Mouse (Mus musculus) forebrain, embryonic 10.5 days (tissue): ENCODE measurements around the gene Fam160a1. TPM values are rescaled to one million over a fixed set of nuclear protein-coding genes. Genes with fewer than 3 reads are reported as not detected.

Experiments
- DNase-seq: peaks from one replicate; pipeline ENCODE4 v3.0.0-alpha.2; 2017; ENCODE audit warnings: low spot score; ENCODE audit errors: extremely low spot score
- H3K27ac ChIP-seq: fragments of 300-500 bp; sonication (generic); 2 replicates; pipeline ENCODE4 v1.5.1; 2016; ENCODE audit warnings: mild to moderate bottlenecking
- H3K27me3 ChIP-seq: fragments of 300-500 bp; sonication (generic); 2 replicates; pipeline ENCODE4 v1.6.1; 2016; ENCODE audit warnings: mild to moderate bottlenecking; ENCODE audit not compliant: poor library complexity, severe bottlenecking
- H3K36me3 ChIP-seq: fragments of 300-500 bp; sonication (generic); replicated peaks from 2 replicates; pipeline ENCODE4 v1.6.1; 2016; ENCODE audit warnings: mild to moderate bottlenecking, moderate library complexity
- H3K4me1 ChIP-seq: fragments of 300-500 bp; sonication (generic); 2 replicates; pipeline ENCODE4 v1.6.1; 2016
- H3K4me3 ChIP-seq: fragments of 300-500 bp; sonication (generic); 2 replicates; pipeline ENCODE4 v1.5.1; 2016; ENCODE audit warnings: mild to moderate bottlenecking, moderate library complexity
- H3K9me3 ChIP-seq: fragments of 300-500 bp; sonication (generic); 2 replicates; pipeline ENCODE4 v1.6.1; 2016; ENCODE audit warnings: mild to moderate bottlenecking, moderate library complexity
- WGBS: fragments of 180-500 bp; shearing (Covaris S2); methylation state at CpG from one replicate; pipeline ENCODE4 v1.1.7; 2016; 5-methylcytosine and 5-hydroxymethylcytosine counted together
- polyA plus RNA-seq: library from polyadenylated mRNA; unstranded; fragments of >200 nt; fragmentation: Nextera tagmentation; extraction: Ambion mirVana; gene quantifications from 2 replicates; pipeline ENCODE4 v1.2.1, GENCODE M21; 2016

Fam160a1 gene
- 0.40 and 0.49 TPM in 2 replicates for polyA plus RNA-seq

GRCm38 (mm10) chr3:85817191-85817590, at the start of gene Fam160a1:
Fam160a1 (minus strand) TSS chr3:85817291.
- 93% methylated on average over 2 of the region's 2 CpGs for WGBS
- H3K27ac ChIP-seq, result no peak within 1 kb of the TSS
- no peak for DNase-seq

DNA sequence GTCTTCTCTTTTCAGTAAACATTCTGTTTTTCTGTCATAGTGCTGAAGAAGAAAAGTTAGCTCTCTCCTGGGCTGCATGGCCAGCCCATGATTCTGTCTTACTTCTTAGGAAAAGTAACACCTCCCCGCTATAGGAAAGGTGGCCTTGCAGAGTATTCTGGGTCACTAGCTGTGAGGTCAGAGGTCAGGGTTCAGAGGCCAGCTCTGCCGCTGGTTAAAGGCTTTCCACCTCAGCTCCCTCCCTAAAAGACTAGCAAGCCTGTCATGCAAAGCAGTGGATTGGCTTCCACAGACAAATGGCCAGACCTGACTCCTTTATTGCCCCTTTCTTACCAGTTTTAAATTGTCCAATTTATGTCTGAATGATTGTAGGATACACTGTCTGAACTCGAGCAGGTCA, 46.9 kb upstream of the Fam160a1 start:
- no peaks in the 10 kb centered on the region for H3K27me3 ChIP-seq
- DNase-seq, result no peak
- no peak overlapping the region for H3K27ac ChIP-seq
- H3K4me3 ChIP-seq, result no peak overlapping the region
- no peaks in the 10 kb centered on the region for H3K36me3 ChIP-seq
- peaks cover 10% of the 10 kb centered on the region for H3K4me1 ChIP-seq
- peaks cover 2% of the 10 kb centered on the region; the same call in 1 of the 2 replicates for H3K9me3 ChIP-seq
- 20% methylated on average over 3 of the region's 3 CpGs for WGBS

More at GRCm38 (mm10) chr3:85817191-85817590, at the start of gene Fam160a1:
- Histone ChIP-seq H3K36me3 (no peaks in the 10 kb centered on the region), H3K4me3 (no peak within 1 kb of the TSS), H3K27me3 (no peaks in the 10 kb centered on the region), H3K4me1 (no peaks in the 10 kb centered on the region; the same call in 1 of the 2 replicates), H3K9me3 (no peaks in the 10 kb centered on the region)

DNA sequence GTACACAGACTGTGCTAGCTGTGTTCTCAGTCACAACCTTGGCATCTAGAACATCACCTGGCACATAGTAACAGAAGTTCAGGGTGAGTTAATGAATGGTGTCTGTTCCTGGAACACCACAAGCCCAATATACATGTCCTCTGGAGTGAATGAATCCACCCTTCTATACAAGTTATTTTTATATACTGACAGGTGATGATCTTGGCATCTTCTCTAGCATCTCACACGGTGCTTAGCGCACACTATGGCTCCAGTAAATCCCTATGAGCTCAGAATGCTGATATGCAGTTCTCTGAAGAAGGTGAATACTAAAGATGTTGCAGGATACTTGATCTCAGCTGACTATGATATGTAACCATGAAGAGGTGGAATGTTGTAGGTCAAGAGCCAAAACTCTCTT, 45.8 kb upstream of the Fam160a1 start:
- peaks cover 10% of the 10 kb centered on the region for H3K4me1 ChIP-seq
- no peak for DNase-seq
- H3K4me3 ChIP-seq, result no peak overlapping the region
- H3K36me3 ChIP-seq, result no peaks in the 10 kb centered on the region
- no peaks in the 10 kb centered on the region for H3K27me3 ChIP-seq
- 95% methylated on average over 2 of the region's 2 CpGs for WGBS
- H3K27ac ChIP-seq, result no peak overlapping the region
- no peaks in the 10 kb centered on the region for H3K9me3 ChIP-seq

DNA sequence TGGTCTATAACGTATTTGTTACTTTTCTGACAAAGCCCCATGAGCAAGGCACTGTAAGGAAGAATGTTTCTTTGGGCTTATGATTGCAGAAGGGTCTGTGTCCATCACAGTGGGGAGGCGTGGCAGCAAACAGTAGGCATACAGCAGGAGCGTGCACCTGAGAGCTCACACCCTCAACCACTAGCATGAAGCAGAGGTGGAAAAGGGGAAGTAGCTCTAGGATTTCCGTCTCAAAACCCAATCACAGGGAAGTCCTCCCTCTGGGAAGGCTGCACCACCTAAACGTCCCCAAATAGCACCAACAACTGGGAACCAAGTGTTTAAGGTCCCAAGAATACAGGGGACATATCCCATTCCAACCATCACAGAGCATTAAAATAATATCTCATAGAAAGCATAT, 43.9 kb upstream of the Fam160a1 start:
- no peaks in the 10 kb centered on the region for H3K36me3 ChIP-seq
- H3K4me3 ChIP-seq, result no peak overlapping the region
- peaks cover 14% of the 10 kb centered on the region for H3K4me1 ChIP-seq
- WGBS, result 84% methylated on average over 5 of the region's 5 CpGs
- H3K27ac ChIP-seq, result no peak overlapping the region
- no peaks in the 10 kb centered on the region for H3K27me3 ChIP-seq
- H3K9me3 ChIP-seq, result no peaks in the 10 kb centered on the region
- DNase-seq, result no peak

DNA sequence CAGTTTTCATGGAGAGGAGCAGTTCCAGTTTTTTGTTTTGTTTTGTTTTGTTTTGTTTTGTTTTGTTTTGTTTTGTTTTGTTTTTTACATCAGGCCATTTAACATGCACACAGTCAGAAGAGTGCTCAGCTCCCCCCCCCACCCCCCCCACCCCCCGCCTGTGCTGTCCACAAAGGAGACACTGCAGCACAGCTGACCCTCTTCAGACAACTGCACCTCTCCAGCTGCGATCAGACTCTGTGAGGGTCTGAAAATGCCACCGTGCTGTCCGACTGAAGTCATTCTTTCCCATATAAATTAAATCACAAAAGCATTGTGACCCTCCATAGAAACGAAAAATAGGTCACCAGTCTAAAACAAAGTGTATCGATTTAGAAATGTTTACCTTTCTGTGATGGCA, 42.2 kb upstream of the Fam160a1 start:
- DNase-seq, result no peak
- Histone ChIP-seq H3K36me3 (no peaks in the 10 kb centered on the region), H3K4me1 (peaks cover 10% of the 10 kb centered on the region), H3K4me3 (no peak overlapping the region), H3K9me3 (no peaks in the 10 kb centered on the region), H3K27me3 (no peaks in the 10 kb centered on the region), H3K27ac (no peak overlapping the region)
- WGBS, result 77% methylated on average over 6 of the region's 6 CpGs

- Histone ChIP-seq H3K36me3 (no peaks in the 10 kb centered on the region), H3K4me3 (no peak overlapping the region), H3K27me3 (no peaks in the 10 kb centered on the region), H3K4me1 (peaks cover 12% of the 10 kb centered on the region; the same call in 1 of the 2 replicates), H3K9me3 (no peaks in the 10 kb centered on the region), H3K27ac (no peak overlapping the region)
- DNase-seq, result no peak
- 81% methylated on average over 11 of the region's 11 CpGs for WGBS
These were observed 41.3 kb upstream of the Fam160a1 start for GRCm38 (mm10) chr3:85858140-85859135.

GRCm38 (mm10) chr3:85857083-85857482, 40.0 kb upstream of the Fam160a1 start:
- H3K9me3 ChIP-seq, result no peaks in the 10 kb centered on the region
- WGBS, result 20% methylated on average over 4 of the region's 4 CpGs

DNA sequence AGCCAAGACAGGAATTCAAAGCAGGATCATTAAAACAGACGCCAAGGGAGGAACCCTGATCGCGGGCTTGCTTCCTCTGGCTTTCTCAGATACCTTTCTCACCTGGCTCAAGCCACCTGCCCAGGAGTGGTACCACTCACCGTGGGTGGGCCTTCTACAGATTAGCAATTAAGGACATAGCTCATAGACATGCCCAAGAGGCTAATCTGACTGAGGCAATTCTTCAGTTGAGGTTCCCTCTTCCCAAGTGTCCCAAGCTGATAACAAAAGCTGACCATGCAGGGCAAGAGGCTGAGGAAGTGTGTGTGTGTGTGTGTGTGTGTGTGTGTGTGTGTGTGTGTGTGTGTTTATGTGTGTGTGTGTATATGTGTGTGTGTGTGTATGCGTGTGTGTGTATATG, 38.9 kb upstream of the Fam160a1 start:
- Histone ChIP-seq H3K27me3 (no peaks in the 10 kb centered on the region), H3K9me3 (no peaks in the 10 kb centered on the region), H3K4me1 (peaks cover 12% of the 10 kb centered on the region; the same call in 1 of the 2 replicates), H3K27ac (no peak overlapping the region), H3K36me3 (no peaks in the 10 kb centered on the region), H3K4me3 (no peak overlapping the region)
- 87% methylated on average over 5 of the region's 5 CpGs for WGBS
- no peak for DNase-seq

More at GRCm38 (mm10) chr3:85857083-85857482, 40.0 kb upstream of the Fam160a1 start:
- Histone ChIP-seq H3K36me3 (no peaks in the 10 kb centered on the region), H3K4me1 (peaks cover 12% of the 10 kb centered on the region; the same call in 1 of the 2 replicates), H3K27ac (no peak overlapping the region), H3K4me3 (no peak overlapping the region), H3K27me3 (no peaks in the 10 kb centered on the region)
- DNase-seq, result no peak

DNA sequence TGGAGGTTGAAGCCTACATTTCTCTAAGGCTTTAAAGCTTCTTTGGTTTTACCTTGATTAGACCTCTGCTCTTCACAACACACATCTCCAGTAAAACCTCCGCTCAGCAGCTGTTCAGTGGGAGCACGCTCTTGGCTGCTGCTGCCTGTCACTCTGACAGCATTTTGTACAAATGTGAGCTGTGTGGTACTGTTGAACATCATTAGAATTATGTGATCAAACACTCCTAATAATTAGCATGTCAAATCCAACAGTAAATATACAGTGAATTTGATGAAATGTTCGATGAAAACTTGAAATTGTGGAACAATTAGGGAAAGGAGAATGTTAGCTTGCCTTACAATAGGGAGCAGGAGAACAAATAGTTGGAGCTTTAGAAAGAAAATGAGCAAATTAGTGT, 38.0 kb upstream of the Fam160a1 start:
- 91% methylated on average over 3 of the region's 3 CpGs for WGBS
- Histone ChIP-seq H3K27ac (no peak overlapping the region), H3K9me3 (no peaks in the 10 kb centered on the region), H3K36me3 (no peaks in the 10 kb centered on the region), H3K27me3 (no peaks in the 10 kb centered on the region), H3K4me1 (peaks cover 12% of the 10 kb centered on the region; the same call in 1 of the 2 replicates), H3K4me3 (no peak overlapping the region)
- DNase-seq, result no peak

DNA sequence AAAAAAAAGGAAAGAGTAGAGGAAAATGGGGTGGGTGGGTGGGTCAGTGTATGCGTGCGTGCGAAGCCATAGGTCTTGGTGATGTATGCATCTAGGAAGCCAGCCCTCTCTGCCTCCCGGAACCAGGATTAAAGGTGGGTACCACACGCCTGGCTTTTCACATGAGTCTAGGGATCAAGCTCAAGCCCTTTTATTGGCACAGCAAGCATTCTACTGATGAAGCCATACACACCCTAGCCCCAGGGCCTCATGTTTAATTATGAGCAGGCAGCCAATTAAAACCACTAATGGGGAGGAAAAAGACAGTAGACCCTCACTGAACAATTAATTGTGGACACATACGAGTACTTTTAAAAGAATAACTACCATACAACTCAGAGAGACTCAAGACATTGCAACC, 37.1 kb upstream of the Fam160a1 start:
- WGBS, result 86% methylated on average over 6 of the region's 6 CpGs
- peaks cover 12% of the 10 kb centered on the region; the same call in 1 of the 2 replicates for H3K4me1 ChIP-seq
- no peak for DNase-seq
- no peaks in the 10 kb centered on the region for H3K27me3 ChIP-seq
- H3K27ac ChIP-seq, result no peak overlapping the region
- H3K4me3 ChIP-seq, result no peak overlapping the region
- no peaks in the 10 kb centered on the region for H3K9me3 ChIP-seq
- H3K36me3 ChIP-seq, result no peaks in the 10 kb centered on the region

DNA sequence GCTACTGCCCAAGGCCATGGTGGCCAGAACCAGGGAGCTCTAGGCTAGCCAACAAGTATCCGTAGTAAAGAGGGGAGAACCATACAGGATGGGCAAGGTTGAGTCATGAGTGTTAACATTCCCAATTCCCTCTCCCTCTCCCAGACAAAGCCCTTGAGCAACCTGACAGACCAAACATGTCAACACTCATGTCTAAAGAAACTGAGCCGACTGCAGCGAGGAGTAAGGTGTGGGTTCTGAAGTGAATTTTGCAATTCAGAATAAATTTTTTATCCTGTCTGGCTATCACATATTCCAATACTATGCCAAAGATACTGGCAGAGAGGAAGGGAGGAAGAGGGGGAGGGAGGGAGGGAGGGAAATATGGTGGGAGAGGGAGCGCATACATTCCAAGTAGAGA, 36.6 kb upstream of the Fam160a1 start:
- Histone ChIP-seq H3K4me3 (no peak overlapping the region), H3K9me3 (no peaks in the 10 kb centered on the region), H3K36me3 (no peaks in the 10 kb centered on the region), H3K27me3 (no peaks in the 10 kb centered on the region), H3K27ac (no peak overlapping the region), H3K4me1 (peaks cover 12% of the 10 kb centered on the region; the same call in 1 of the 2 replicates)
- no peak for DNase-seq
- WGBS, result 89% methylated on average over 4 of the region's 4 CpGs

DNA sequence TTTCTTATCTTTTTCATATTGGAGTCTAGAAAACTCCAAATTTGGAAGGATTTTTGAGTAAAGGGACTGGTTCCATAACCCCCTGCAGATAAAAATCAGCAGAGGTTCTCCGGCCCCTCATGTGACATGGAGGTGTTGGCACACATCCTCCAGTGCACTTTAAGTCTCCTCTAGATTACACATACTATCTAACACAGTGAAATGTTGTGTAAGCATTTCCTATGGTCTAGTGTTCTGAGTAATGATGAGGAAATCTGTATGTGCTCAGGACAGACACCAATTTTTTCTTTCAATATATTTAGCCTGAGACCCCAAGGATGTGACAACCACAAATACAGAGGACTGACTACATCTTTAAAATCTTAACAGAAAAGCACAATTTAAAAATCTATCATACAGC, 33.0 kb upstream of the Fam160a1 start:
- no peak for DNase-seq
- 94% methylated on average over 1 of the region's 1 CpGs for WGBS
- no peak overlapping the region for H3K4me3 ChIP-seq
- H3K27ac ChIP-seq, result no peak overlapping the region
- no peaks in the 10 kb centered on the region for H3K36me3 ChIP-seq
- H3K4me1 ChIP-seq, result peaks cover 8% of the 10 kb centered on the region; the same call in 1 of the 2 replicates
- H3K27me3 ChIP-seq, result no peaks in the 10 kb centered on the region
- no peaks in the 10 kb centered on the region for H3K9me3 ChIP-seq

DNA sequence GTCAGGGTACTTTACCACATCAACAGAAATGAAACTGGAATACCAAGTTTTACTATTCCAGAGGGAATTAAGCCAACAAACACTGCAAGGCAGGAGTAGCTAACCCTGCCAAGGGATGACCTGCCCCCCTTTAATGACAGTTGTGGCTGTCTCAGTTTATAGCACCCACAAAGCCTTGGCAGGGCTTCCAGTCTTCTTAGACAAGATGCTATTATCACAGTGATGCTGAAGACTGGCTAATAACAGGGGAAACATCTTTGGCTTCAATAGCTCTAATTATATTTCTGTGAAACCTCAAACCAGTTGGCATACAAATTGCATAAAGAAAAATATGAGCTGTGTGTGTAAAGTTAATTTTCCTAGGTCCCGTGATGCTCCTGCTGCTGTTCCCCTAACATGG, 29.2 kb upstream of the Fam160a1 start:
- no peaks in the 10 kb centered on the region for H3K36me3 ChIP-seq
- no peaks in the 10 kb centered on the region for H3K9me3 ChIP-seq
- peaks cover 14% of the 10 kb centered on the region for H3K4me1 ChIP-seq
- WGBS, result 95% methylated on average over 1 of the region's 1 CpGs
- no peak overlapping the region for H3K27ac ChIP-seq
- no peak for DNase-seq
- H3K4me3 ChIP-seq, result no peak overlapping the region
- no peaks in the 10 kb centered on the region for H3K27me3 ChIP-seq
